Mouse (Mus musculus) gastrocnemius, adult 18-20 months (tissue): ENCODE measurements around the gene Morn2. TPM values are rescaled to one million over a fixed set of nuclear protein-coding genes. Genes with fewer than 3 reads are reported as not detected.
A peak's percentile ranks its signal among the peaks of the same experiment; 100 is the strongest.
"Not testable (repeated sequence)": the region's sequence is repeated elsewhere in the genome, so short reads cannot be mapped to it uniquely, and the experiment has no call there.

Source experiments
- DNase-seq: peaks from one replicate; pipeline ENCODE4 v3.0.0; 2021; ENCODE audit warnings: low spot score
- long read RNA-seq, 2 experiments: library from polyadenylated mRNA; stranded (forward); transcript quantifications; one replicate each; pipeline ENCODE4 v2.0.0; 2021
- total RNA-seq, 2 experiments: library from RNA; stranded (reverse); gene quantifications; 2 replicates each; pipeline ENCODE4 v1.2.3; 2021

Gene Morn2
- 1 to 10 TPM; 6.9 to 7.4 TPM for total RNA-seq
- long read RNA-seq, experiment 1, partial matches to known transcripts = 2 of 7 reads
- long read RNA-seq, experiment 1, other reads (novel, unspliced or antisense) = 1 of 7 reads
- long read RNA-seq, experiment 2, partial matches to known transcripts = 1 of 2 reads
- long read RNA-seq, experiment 2, other reads (novel, unspliced or antisense) = 0 of 2 reads

GRCm38 (mm10) chr17:80290074-80290657 is at the start of gene Morn2, which contains the start of gene Dhx57:
TSS of gene Morn2 (plus strand) at chr17:80290203.
TSS of gene Dhx57 (minus strand) at chr17:80290476.
- DNase-seq = peak; percentile 97

GRCm38 (mm10) chr17:80241594-80241993 is 48.4 kb upstream of the Morn2 start:
- DNase-seq = no peak

- DNase-seq = no peak
These were observed 46.9 kb upstream of the Morn2 start for GRCm38 (mm10) chr17:80243116-80243515.

- peak; percentile 39 for DNase-seq
These were observed 37.1 kb upstream of the Morn2 start for GRCm38 (mm10) chr17:80252757-80253525.

- no peak for DNase-seq
These were observed 35.6 kb upstream of the Morn2 start for GRCm38 (mm10) chr17:80254421-80254820.

GRCm38 (mm10) chr17:80255208-80255607 is 34.8 kb upstream of the Morn2 start:
- DNase-seq = peak; percentile 92

GRCm38 (mm10) chr17:80267065-80267464 is 22.9 kb upstream of the Morn2 start:
- no peak for DNase-seq

- DNase-seq = no peak
These were observed 21.9 kb upstream of the Morn2 start for GRCm38 (mm10) chr17:80268151-80268550.

- not testable (repeated sequence) for DNase-seq
These were observed 19.4 kb upstream of the Morn2 start for GRCm38 (mm10) chr17:80270622-80271021.

- no peak for DNase-seq
These were observed 11.7 kb upstream of the Morn2 start for GRCm38 (mm10) chr17:80278255-80278654.

- DNase-seq = no peak
These were observed 10.5 kb upstream of the Morn2 start for GRCm38 (mm10) chr17:80279340-80280070.

GRCm38 (mm10) chr17:80284446-80284845 is 5.6 kb upstream of the Morn2 start:
- no peak for DNase-seq

GRCm38 (mm10) chr17:80288012-80288411 is 2.0 kb upstream of the Morn2 start:
- no peak for DNase-seq

GRCm38 (mm10) chr17:80289280-80290073 is 526 bp upstream of the Morn2 start:
- DNase-seq = no peak

- peak; percentile 13 for DNase-seq
These were observed 1.1 kb downstream of the Morn2 start for GRCm38 (mm10) chr17:80291148-80291547.

- DNase-seq = no peak
These were observed 5.3 kb downstream of the Morn2 start for GRCm38 (mm10) chr17:80295258-80295657.

GRCm38 (mm10) chr17:80298844-80299243 is 8.8 kb downstream of the Morn2 start:
- DNase-seq = no peak

- no peak for DNase-seq
These were observed 17.2 kb downstream of the Morn2 start, which contains the start of gene Arhgef33 for GRCm38 (mm10) chr17:80307251-80307650. TSS of gene Arhgef33 (plus strand) at chr17:80307407.

GRCm38 (mm10) chr17:80311761-80312160 is 21.8 kb downstream of the Morn2 start:
- DNase-seq = no peak

GRCm38 (mm10) chr17:80312405-80312804 is 22.4 kb downstream of the Morn2 start:
- DNase-seq = no peak

GRCm38 (mm10) chr17:80322228-80322627 is 32.2 kb downstream of the Morn2 start:
- no peak for DNase-seq
